Mouse (Mus musculus) layer of hippocampus, postnatal 10 days (tissue): ENCODE results near the gene Olfr461. TPM values are rescaled to one million over a fixed set of nuclear protein-coding genes. Genes with fewer than 3 reads are reported as not detected.
"Not testable (repeated sequence)": the region's sequence is repeated elsewhere in the genome, so short reads cannot be mapped to it uniquely, and the experiment has no call there.

ENCODE experiments used
- DNase-seq, 2 experiments: peaks; one replicate each; pipeline ENCODE4 v3.0.0; 2021; ENCODE audit warnings: low spot score in 2 of 2
- long read RNA-seq: library from polyadenylated mRNA; stranded (forward); transcript quantifications from one replicate; pipeline ENCODE4 v2.0.0, GENCODE M21; 2023
- total RNA-seq, 2 experiments: library from RNA; stranded (reverse); gene quantifications; 2 replicates each; pipeline ENCODE4 v1.2.3; 2021

Gene Olfr461
- not detected for total RNA-seq
- long read RNA-seq, result 0 reads

GRCm38 (mm10) chr6:40554950-40555349 lies at the start of gene Olfr461:
TSS of gene Olfr461 (minus strand) at chr6:40555050.
- DNase-seq, result no peak

DNA sequence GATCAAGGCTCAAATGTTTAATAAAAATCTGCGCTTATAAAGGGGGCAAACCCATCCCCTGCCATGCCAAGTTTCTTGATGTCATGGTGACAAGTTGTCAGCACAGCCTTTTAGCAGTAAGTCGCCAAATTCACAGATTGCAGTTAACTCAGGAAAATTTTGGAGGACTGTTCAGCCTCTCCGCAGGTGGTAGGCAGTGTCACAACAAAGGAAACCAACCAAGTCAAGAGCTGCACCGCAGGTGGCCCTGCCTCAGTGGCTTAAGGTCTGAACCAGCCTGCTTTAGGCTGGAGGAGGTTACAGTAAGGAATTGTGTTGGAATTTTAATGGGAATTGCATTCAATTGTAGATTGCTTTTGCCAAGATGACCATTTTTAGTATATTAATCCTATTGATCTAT lies 43.7 kb upstream of the Olfr461 start:
- DNase-seq, result not testable (repeated sequence)

DNA sequence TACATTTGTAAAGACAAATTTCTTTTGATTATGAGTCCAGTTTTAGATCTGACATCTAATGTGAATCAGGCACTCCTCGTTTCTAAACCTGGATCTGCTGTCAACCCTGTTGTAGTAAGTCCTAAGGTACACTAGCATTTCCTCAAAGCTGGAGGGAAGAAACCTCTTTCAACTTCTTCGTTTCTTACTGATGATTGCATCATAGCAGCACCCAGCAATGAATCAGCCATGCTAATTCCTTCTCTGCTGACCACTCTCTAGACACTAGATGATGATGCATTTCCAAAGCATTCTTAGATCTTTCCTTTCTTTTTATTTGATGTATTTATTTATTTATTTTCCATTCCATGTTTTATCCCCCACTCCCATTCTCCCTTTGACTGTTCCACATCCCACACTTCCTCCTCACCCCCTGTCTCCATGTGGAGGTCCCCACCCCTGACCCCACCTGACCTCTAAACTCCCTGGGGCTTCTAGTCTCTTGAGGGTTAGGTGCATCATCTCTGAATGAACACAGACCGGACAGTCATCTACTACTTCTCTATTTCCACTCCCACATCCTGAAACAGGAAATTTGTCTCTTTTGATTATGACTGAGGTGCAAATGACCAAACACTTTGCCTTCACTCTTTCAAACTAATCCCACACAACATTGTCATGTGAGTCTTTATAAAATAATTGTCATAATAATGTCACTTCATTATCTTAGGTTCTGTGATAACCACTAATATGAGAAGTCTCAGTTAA lies 40.1 kb upstream of the Olfr461 start:
- no peak for DNase-seq

DNA sequence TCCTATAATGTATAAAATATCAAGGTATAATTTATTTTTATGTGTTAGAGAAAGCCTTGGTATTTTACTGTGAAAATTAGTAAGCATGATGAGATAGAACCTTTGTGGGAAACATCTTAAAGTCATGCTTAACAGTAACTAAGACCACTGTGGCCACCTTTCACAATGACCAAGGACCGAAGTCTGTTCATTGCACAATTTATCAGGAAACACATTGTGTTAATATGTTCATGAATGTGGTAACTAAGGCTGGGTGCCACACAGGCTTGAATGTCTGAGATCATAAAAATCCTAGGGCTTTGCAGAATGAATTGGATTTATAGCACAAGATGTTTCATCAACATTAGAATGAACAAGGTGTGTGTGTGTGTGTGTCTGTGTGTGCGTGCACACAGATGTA lies 33.5 kb upstream of the Olfr461 start:
- DNase-seq, result no peak

DNA sequence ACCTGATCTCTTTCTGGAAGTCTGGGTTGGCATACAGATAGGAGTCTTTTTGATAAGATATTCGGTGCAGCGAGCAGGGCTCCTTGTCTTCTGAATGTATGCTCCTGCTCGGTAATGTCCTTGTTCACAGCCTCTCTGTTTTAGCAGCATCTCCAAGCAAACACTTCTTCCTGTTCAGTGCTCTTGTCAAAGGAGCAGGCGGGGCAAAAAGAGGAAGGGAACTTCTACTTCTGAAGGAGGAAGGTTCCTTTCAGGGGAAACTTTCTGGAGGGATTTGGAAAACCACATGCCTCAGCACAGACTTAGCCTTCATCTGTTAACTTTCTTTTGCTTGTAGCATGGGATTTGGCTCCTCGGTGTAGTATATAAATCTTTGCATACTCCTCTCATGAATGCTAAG lies 30.8 kb upstream of the Olfr461 start, which contains the start of gene Clec5a:
Clec5a (minus strand) TSS at position 177 of the 400 bp plus-strand sequence.
- no peak for DNase-seq

DNA sequence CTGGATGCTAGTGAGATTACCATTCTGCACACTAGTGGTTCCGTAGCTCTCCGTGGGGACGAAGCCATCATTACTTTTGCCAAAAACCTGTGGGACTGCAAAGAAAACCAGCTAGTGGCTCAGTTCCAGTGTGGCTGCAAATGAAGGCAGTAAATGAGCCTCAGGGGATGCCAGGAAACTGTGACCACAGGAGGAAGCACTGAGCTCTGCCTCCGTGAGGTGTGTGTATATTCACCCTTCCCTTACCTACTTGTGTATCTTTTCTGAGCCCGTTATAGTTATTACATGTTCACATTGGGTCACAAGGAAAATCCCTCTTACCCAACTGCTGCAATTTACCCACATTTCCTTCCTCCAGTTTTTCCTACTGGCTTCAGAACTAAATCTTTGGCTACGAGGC lies 29.5 kb upstream of the Olfr461 start:
- no peak for DNase-seq

- no peak for DNase-seq
These were observed 21.5 kb upstream of the Olfr461 start for GRCm38 (mm10) chr6:40576305-40576704.

DNA sequence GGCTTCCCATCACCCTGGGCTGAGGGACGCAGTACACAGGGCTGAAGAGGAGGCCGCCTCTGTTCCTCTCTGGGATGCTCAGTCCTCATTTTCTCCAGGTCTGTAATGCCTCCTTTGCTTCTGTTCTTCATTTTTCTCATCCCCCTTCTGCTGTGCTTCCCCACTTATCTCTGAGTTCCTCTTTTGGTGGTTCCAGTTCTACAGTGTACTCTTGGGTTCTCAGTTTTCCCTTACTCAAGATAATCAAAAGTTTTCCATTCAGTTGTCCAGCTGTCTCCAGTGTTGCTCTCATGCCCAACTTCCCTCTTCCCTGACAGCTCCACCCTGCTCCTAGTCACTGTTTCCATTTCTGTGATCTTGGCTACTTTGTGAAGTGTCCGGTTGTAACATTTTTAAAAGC lies 18.8 kb upstream of the Olfr461 start:
- DNase-seq, result no peak

DNA sequence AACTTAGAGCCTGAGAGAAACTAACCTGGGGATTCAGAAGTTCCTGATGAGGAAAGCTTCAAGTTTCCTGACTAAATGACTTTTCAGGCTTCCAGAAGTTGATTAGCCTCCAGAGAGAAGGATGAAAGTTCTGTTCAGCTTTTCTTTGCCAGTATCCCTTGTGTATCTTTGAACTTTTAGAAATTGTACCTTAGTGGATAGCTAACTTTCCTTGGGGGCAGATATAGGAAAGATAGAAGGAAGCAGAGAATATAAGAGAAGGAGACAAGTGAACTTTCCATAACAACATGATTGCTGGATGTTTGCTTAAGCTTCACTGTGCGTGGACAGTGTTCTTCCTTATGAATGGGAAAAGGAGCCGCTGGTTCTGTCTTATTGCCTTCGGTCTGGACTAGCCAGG lies 14.3 kb upstream of the Olfr461 start, which contains the start of gene Olfr460:
Olfr460 (plus strand) TSS at position 301 of the 400 bp plus-strand sequence.
- DNase-seq, result no peak

DNA sequence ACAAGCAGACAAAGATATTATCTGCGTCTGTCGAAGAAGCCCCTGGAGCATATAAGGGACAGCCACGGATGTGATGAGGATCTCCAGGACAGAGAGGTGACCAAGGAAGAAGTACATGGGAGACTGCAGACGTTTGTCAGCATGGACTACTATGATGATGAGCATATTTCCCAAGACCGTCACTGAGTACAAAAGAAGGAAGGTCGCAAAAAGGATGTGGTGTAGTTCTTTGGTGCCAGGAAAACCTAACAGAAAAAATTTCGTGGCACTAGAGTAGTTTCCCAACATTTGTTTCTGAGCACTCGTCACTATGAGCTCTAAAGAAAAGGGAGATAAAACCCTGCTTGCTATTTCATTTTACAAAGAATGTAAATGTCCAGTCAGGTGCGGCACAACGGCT lies 10.2 kb downstream of the Olfr461 start:
- no peak for DNase-seq

DNA sequence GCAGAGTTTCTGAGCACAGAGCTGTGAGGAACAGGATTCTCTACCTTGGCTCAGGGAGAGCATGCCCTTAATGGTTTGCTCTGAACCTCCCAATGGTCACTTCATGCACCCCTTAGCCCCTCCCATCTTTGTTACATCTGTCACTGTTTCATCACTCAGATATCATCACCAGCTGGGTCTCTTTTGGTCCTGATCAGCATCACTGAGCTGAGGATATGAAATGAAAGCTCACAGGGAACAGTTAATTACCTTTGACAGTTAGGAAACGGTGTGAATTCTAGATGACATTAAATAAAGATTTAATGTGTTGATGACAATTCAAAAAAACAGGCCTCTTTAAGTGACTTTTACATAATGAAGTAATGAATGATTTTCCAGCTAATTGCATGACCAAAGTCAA lies 35.4 kb downstream of the Olfr461 start, which contains the start of gene Prss37:
Prss37 (minus strand) TSS at position 101 of the 400 bp plus-strand sequence.
- DNase-seq, result no peak

- DNase-seq, result no peak
These were observed 61.6 kb downstream of the Olfr461 start, which contains the start of gene Tas2r108 for GRCm38 (mm10) chr6:40493229-40493628. TSS of gene Tas2r108 (plus strand) at chr6:40493529.

Other genes with a start within 250 kb of the Olfr461 start
- gene Agk, start 229.9 kb downstream of the Olfr461 start, total RNA-seq, result 10 to 100 TPM; 57.1 to 63.5 TPM
- gene E330009J07Rik, start 118.9 kb downstream of the Olfr461 start, total RNA-seq, result 10 to 100 TPM; 35.6 to 39.5 TPM
- not detected for gene Wee2, start 116.0 kb downstream of the Olfr461 start, total RNA-seq
- gene Ssbp1, start 83.7 kb downstream of the Olfr461 start, total RNA-seq, result 10 to 100 TPM; 36.9 to 37.5 TPM
- not detected for gene Tas2r137, start 63.8 kb downstream of the Olfr461 start, total RNA-seq
- gene Tas2r108, start 61.5 kb downstream of the Olfr461 start, total RNA-seq, result not detected
- not detected for gene Prss37, start 35.5 kb downstream of the Olfr461 start, total RNA-seq
- gene Olfr460, start 14.4 kb upstream of the Olfr461 start, total RNA-seq, result not detected
- under 1 TPM in 1 of 2 experiments, not detected in 1; 0.39 TPM for gene Clec5a, start 30.8 kb upstream of the Olfr461 start, total RNA-seq
- not detected for gene Tas2r138, start 58.3 kb upstream of the Olfr461 start, total RNA-seq
- 1 to 10 TPM in 1 of 2 experiments, under 1 TPM in 1; 0.62 to 1.3 TPM for gene Mgam, start 73.8 kb upstream of the Olfr461 start, total RNA-seq